Mouse (Mus musculus): ENCODE results near the gene Jak2. TPM values are rescaled to one million over a fixed set of nuclear protein-coding genes. Genes with fewer than 3 reads are reported as not detected.

Jak2 gene
- polyA plus RNA-seq, 1 experiment = 14.5 TPM

DNA sequence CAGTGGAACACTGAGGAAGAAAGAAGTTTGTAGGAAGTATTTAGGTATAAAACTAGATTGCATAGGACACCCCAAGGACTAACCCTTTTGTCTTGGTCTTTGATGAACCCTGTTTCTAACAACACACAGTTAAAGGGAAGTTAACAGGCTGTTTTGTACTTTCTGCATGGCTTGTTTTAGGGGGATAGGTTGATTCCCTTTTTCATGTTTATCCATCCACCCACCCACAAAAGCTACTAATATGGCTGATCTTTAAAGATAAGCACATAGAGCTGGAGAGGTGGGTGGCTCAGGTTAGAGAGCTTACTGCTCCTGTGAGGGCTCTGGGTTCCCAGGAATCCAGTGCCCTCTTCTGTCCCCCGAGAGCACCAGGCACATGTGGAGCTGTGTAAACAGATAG lies 11.9 kb downstream of the Jak2 start:
- peaks cover 15% of the 10 kb centered on the region for H3K36me3 ChIP-seq (ENCODE audit: control insufficient read depth, insufficient read depth, low read length)
- no peak overlapping the region for H3K4me3 ChIP-seq (ENCODE audit: low read depth, low read length)
- WGBS = 79% methylated on average over 1 of the region's 1 CpGs
- H3K4me1 ChIP-seq (ENCODE audit: control insufficient read depth, insufficient read depth, insufficient read length, low read length) = peaks cover 10% of the 10 kb centered on the region; the same call in 1 of the 2 replicates
- H3K27me3 ChIP-seq (ENCODE audit: control insufficient read depth, insufficient read depth, low read length) = no peaks in the 10 kb centered on the region
- H3K27ac ChIP-seq (ENCODE audit: insufficient read depth, low read depth, low read length) = no peak overlapping the region
- no peak for TF ChIP-seq CTCF (IDR thresholded peaks at IDR 0.05; ENCODE audit: extremely low read depth, insufficient read length, insufficient replicate concordance, low read depth, low read length)
- TF ChIP-seq POLR2A (IDR thresholded peaks at IDR 0.05; ENCODE audit: low read depth, low read length) = no peak

DNA sequence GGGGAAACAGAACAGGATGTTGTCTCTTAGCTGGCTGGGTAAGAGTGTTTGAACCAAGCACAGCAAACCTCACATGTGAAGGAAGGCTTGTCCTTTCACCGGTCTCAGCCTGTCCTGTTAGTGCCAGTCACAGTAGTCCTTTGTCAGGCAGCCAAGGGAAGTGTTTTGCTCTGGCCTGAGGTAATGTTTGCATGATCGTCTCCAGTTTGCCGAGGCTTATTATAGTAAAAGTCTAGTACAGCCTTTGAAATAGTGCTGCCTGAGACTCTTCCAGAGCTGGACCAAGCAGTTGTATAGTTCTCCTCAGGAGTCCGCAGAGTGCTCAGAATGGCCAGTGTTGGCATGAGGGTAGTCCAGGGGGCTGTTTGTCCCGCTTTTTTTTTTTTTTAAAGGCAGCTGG lies 13.9 kb downstream of the Jak2 start:
- peaks cover 18% of the 10 kb centered on the region; the same call in 1 of the 2 replicates for H3K4me1 ChIP-seq (ENCODE audit: control insufficient read depth, insufficient read depth, insufficient read length, low read length)
- no peak overlapping the region for H3K4me3 ChIP-seq (ENCODE audit: low read depth, low read length)
- peaks cover 13% of the 10 kb centered on the region for H3K36me3 ChIP-seq (ENCODE audit: control insufficient read depth, insufficient read depth, low read length)
- 19% methylated on average over 5 of the region's 5 CpGs for WGBS
- TF ChIP-seq POLR2A (IDR thresholded peaks at IDR 0.05; ENCODE audit: low read depth, low read length) = no peak
- TF ChIP-seq CTCF (IDR thresholded peaks at IDR 0.05; ENCODE audit: extremely low read depth, insufficient read length, insufficient replicate concordance, low read depth, low read length) = no peak
- no peaks in the 10 kb centered on the region for H3K27me3 ChIP-seq (ENCODE audit: control insufficient read depth, insufficient read depth, low read length)
- peak overlapping the region; percentile 62 for H3K27ac ChIP-seq (ENCODE audit: insufficient read depth, low read depth, low read length)

DNA sequence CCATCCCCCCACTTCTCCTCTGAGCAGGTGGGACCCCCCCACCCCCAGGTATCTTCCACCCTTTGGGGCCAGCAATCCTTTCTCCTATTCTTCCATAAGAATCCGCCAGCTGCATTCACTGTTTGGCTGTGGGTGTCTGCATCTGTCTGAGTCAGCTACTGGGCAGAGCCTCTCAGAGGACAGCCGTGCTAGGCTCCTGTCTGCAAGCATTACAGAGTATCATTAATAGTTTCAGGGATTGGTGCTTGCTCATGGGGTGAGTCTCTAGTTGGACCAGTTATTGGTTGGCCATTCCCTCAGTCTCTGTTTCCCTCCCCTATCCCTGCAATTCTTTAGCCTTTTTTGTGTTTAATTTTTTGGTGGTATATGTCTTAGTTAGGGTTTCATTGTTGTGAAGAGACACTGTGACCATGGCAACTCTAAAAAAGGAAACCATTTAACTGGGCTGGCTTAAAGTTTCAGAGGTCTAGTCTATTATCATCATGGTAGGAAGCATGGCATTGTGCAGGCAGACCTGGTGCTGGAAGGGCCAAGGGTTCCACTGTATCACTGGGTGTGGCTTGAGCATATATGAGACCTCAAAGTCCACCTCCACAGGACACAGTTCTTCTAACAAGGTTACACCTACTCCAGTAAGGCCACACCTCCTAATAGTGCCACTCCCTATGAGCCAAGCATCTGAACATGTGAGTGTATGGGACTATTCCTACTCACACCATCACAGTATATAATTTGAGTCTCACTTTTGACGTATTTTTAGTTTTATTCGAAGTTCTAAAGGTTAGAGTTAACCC lies 15.6 kb downstream of the Jak2 start:
- no peak overlapping the region for H3K4me3 ChIP-seq (ENCODE audit: low read depth, low read length)
- TF ChIP-seq POLR2A (IDR thresholded peaks at IDR 0.05; ENCODE audit: low read depth, low read length) (no peak), CTCF (IDR thresholded peaks at IDR 0.05; ENCODE audit: extremely low read depth, insufficient read length, insufficient replicate concordance, low read depth, low read length) (no peak)
- H3K27me3 ChIP-seq (ENCODE audit: control insufficient read depth, insufficient read depth, low read length) = no peaks in the 10 kb centered on the region
- peaks cover 12% of the 10 kb centered on the region for H3K36me3 ChIP-seq (ENCODE audit: control insufficient read depth, insufficient read depth, low read length)
- peak overlapping the region; percentile 87 for H3K27ac ChIP-seq (ENCODE audit: insufficient read depth, low read depth, low read length)
- H3K4me1 ChIP-seq (ENCODE audit: control insufficient read depth, insufficient read depth, insufficient read length, low read length) = peaks cover 18% of the 10 kb centered on the region; the same call in 1 of the 2 replicates
- WGBS = 63% methylated on average over 4 of the region's 4 CpGs

DNA sequence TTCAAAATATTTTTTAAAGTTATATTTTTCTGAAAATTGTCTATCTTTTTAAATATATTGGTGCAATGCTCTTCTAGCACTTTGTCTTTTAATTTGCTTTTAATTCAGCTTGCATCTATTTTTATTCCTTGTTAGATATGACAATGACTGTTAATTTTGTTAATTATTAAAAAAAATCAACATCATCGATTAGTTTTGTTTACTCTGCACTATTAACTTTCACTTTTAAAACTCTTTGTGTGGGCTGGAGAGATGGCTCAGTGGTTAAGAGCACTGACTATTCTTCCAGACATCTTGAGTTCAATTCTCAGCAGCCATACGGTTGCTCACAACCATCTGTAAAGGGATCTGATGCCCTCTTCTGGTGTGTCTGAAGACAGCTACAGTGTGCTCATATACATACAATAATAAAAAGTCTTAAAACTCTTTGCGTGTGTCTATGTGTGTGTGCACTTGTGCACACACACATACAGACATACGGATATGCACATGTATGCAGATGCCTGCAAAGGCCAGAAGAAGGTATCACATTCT lies 17.2 kb downstream of the Jak2 start:
- H3K36me3 ChIP-seq (ENCODE audit: control insufficient read depth, insufficient read depth, low read length) = peaks cover 10% of the 10 kb centered on the region
- peak overlapping the region; percentile 84 for H3K27ac ChIP-seq (ENCODE audit: insufficient read depth, low read depth, low read length)
- TF ChIP-seq POLR2A (IDR thresholded peaks at IDR 0.05; ENCODE audit: low read depth, low read length) (no peak), CTCF (IDR thresholded peaks at IDR 0.05; ENCODE audit: extremely low read depth, insufficient read length, insufficient replicate concordance, low read depth, low read length) (no peak)
- H3K4me1 ChIP-seq (ENCODE audit: control insufficient read depth, insufficient read depth, insufficient read length, low read length) = peaks cover 18% of the 10 kb centered on the region; the same call in 1 of the 2 replicates
- no peak overlapping the region for H3K4me3 ChIP-seq (ENCODE audit: low read depth, low read length)
- 63% methylated on average over 4 of the region's 4 CpGs for WGBS
- no peaks in the 10 kb centered on the region for H3K27me3 ChIP-seq (ENCODE audit: control insufficient read depth, insufficient read depth, low read length)

DNA sequence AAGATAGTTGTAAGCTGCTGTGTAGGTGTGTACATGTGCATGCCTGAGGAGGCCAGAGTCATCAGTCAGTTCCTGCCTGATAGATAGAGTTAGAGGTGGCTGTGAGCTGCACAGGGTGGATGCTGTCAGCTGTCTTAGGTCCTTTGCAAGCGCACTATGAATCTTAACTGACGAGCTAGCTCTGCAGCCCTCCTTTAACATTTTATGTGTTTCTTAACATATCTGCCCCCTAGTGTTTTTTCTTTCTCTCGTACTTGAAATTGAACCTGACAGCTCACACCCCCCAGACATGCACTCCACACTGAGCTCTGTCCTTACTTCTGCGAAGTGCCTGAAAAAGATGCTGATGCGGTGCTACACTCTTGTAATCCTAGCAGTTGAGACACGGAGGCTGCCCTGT lies 18.6 kb downstream of the Jak2 start:
- Histone ChIP-seq H3K4me1 (ENCODE audit: control insufficient read depth, insufficient read depth, insufficient read length, low read length) (peaks cover 15% of the 10 kb centered on the region; the same call in 1 of the 2 replicates), H3K27me3 (ENCODE audit: control insufficient read depth, insufficient read depth, low read length) (no peaks in the 10 kb centered on the region), H3K36me3 (ENCODE audit: control insufficient read depth, insufficient read depth, low read length) (peaks cover 16% of the 10 kb centered on the region), H3K27ac (ENCODE audit: insufficient read depth, low read depth, low read length) (peak overlapping the region; percentile 73), H3K4me3 (ENCODE audit: low read depth, low read length) (no peak overlapping the region)
- TF ChIP-seq POLR2A (IDR thresholded peaks at IDR 0.05; ENCODE audit: low read depth, low read length) (no peak), CTCF (IDR thresholded peaks at IDR 0.05; ENCODE audit: extremely low read depth, insufficient read length, insufficient replicate concordance, low read depth, low read length) (peak; percentile 27; the same call in 1 of the 2 replicates)
- WGBS = 58% methylated on average over 6 of the region's 6 CpGs

DNA sequence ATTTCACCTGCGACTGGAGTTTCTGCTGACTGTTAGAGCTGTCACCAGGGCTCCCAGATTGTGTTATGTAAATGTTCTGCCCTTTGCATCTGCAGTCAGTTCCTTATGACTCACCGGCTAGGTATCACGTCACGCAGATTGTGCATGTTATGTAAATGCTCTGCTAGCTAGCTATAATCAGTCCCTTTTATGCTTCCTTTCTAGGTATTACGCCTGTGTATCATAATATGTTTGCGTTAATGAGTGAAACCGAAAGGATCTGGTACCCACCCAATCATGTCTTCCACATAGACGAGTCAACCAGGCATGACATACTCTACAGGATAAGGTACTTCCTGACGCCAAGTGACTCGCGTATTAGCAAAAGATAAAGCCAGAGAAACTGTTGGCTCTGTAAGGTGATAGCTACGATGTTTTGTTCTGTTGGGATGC lies 19.5 kb downstream of the Jak2 start:
- H3K27ac ChIP-seq (ENCODE audit: insufficient read depth, low read depth, low read length) = peak overlapping the region; percentile 90
- WGBS = 20% methylated on average over 12 of the region's 12 CpGs
- no peak overlapping the region for H3K4me3 ChIP-seq (ENCODE audit: low read depth, low read length)
- H3K27me3 ChIP-seq (ENCODE audit: control insufficient read depth, insufficient read depth, low read length) = no peaks in the 10 kb centered on the region
- H3K36me3 ChIP-seq (ENCODE audit: control insufficient read depth, insufficient read depth, low read length) = peaks cover 22% of the 10 kb centered on the region
- peaks cover 15% of the 10 kb centered on the region; the same call in 1 of the 2 replicates for H3K4me1 ChIP-seq (ENCODE audit: control insufficient read depth, insufficient read depth, insufficient read length, low read length)
- TF ChIP-seq POLR2A (IDR thresholded peaks at IDR 0.05; ENCODE audit: low read depth, low read length) (no peak), CTCF (IDR thresholded peaks at IDR 0.05; ENCODE audit: extremely low read depth, insufficient read length, insufficient replicate concordance, low read depth, low read length) (no peak)
